Mouse (Mus musculus) olfactory bulb, adult 2 months (tissue): Measurements from ENCODE around the gene Dirc2. TPM values are rescaled to one million over a fixed set of nuclear protein-coding genes. Genes with fewer than 3 reads are reported as not detected.

Experiments
- H3K27ac ChIP-seq: fragments of 200-500 bp; 2 replicates; pipeline ENCODE4 v1.5.1; 2012; ENCODE audit warnings: low read depth, low read length; ENCODE audit not compliant: insufficient read depth
- H3K4me1 ChIP-seq: fragments of 200-500 bp; 2 replicates; pipeline ENCODE4 v1.6.1; 2012; ENCODE audit warnings: low read length; ENCODE audit not compliant: control insufficient read depth, insufficient read depth
- H3K4me3 ChIP-seq: fragments of 200-500 bp; 2 replicates; pipeline ENCODE4 v1.5.1; 2012; ENCODE audit warnings: mild to moderate bottlenecking, low read depth, low read length, moderate library complexity; ENCODE audit not compliant: insufficient read depth
- CTCF ChIP-seq: fragments of 200-500 bp; IDR thresholded peaks from 2 replicates; pipeline ENCODE4 v1.5.1; 2012; ENCODE audit warnings: low read depth, mild to moderate bottlenecking, low read length, moderate library complexity; ENCODE audit not compliant: insufficient read depth
- POLR2A ChIP-seq: fragments of 200-500 bp; IDR thresholded peaks from 2 replicates; pipeline ENCODE4 v1.6.1; 2012; ENCODE audit warnings: mild to moderate bottlenecking, low read depth, low read length, moderate library complexity; ENCODE audit not compliant: insufficient read depth
- WGBS: fragments of 180-500 bp; shearing (Covaris S2); methylation state at CpG from one replicate; pipeline ENCODE4 v1.1.7; 2018; 5-methylcytosine and 5-hydroxymethylcytosine counted together
- polyA plus RNA-seq: library from polyadenylated mRNA; stranded (reverse); fragments of >200 nt; gene quantifications from 2 replicates; pipeline ENCODE4 v1.2.4, GENCODE M21; 2012; ENCODE audit warnings: low replicate concordance; ENCODE audit not compliant: missing spikeins, insufficient read depth, insufficient read length

Dirc2 gene
- polyA plus RNA-seq, 1 experiment = not detected

DNA sequence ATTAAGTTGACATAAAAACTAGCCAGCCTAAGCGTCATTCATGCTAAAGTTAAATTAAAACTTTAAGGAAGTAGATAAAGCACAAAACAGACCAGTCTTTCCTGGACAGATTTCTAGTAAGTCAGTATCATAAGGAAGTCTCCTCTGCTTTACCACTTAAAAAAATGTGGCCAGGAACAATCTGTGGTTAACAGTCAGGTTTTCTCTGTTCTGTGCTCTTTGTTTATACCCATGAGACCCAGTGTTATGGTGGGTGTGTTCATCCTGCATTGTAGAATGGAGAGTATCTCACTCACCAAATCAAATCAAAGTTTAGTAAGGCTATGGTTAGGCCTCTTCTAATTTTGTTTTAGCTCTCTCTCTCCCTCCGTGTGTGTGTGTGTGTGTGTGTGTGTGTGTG, 3.7 kb downstream of the Dirc2 start:
- 69% methylated on average over 2 of the region's 2 CpGs for WGBS
- Histone ChIP-seq H3K4me3 (no peak overlapping the region), H3K4me1 (0 out of 2 replicates have a peak, but pooled peaks cover 3% of the 10 kb centered on the region), H3K27ac (no peak overlapping the region)
- TF ChIP-seq POLR2A (no peak), CTCF (no peak)

DNA sequence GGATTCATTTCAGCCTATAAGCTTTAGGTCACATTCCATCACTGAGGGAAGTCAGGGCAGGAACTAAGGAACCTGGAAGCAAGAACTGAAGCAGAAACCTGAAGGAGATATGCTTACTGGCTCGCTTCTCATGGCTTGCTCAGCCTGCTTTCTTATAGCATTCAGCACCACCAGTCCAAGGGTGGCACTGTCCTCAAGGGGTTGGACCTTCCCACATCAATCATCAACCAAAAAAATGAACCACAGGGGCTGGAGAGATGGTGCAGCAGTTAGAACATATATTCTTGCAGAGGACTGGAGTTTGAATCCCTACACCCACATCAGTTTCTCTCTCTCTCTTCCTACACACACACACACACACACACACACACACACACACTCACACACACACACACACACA, 4.2 kb downstream of the Dirc2 start:
- Histone ChIP-seq H3K4me1 (0 out of 2 replicates have a peak, but pooled peaks cover 3% of the 10 kb centered on the region), H3K4me3 (no peak overlapping the region), H3K27ac (no peak overlapping the region)
- WGBS = 100% methylated on average over 1 of the region's 1 CpGs
- TF ChIP-seq CTCF = no peak
- no peak for TF ChIP-seq POLR2A

DNA sequence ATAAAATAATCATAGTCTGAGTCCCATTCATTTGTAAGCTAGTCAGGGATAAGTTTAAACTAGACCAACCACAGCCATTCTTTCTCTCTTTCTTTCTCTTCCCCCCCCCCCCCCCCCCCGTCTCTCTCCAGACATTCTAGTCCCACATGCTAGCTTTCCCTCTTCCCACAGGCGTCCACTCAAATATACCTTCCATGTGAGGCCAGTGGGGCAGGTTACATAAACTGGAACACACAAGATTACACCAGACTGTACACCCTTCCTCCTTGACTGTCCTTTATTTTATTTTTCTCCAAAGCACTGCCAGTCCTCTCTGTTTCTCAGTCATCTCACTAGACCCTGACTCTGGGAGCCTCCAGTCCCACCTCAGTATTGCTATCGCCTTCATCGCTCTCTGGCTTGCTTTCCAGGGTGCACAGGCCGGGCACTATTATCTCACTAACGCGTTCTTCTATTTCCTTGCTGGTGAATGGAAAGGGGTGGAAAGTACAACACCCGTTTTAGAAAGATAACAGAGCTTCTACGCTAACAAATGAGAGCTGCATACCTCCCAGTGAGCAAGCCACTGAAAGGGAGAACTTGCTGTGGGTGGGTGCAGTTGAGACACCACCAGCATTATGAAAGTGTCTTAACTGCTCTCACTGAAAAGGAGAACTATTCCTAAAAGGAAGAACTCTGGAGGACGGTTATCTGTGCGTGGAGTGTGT, 5.4 kb downstream of the Dirc2 start:
- Histone ChIP-seq H3K4me3 (no peak overlapping the region), H3K4me1 (0 out of 2 replicates have a peak, but pooled peaks cover 3% of the 10 kb centered on the region), H3K27ac (no peak overlapping the region)
- 46% methylated on average over 11 of the region's 11 CpGs for WGBS
- TF ChIP-seq POLR2A (no peak), CTCF (no peak)

DNA sequence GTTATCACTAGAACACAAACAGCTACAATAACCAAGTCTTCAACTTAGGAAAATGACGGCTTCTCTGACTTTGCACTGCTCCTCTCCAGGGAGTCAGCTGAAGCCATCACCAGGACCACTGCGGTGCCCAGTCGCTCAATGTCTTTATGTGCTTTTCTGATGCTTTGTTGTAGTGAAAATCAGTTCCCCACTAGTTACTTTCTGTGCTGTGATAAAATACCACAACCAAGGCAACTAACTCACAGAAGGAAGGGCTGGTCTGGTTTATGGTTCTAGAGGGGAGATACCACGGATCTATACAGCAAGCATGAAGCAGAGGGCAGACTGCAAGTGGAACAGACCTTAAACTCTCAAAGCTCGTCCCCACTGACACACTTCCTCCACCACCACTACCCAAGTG, 9.8 kb downstream of the Dirc2 start:
- TF ChIP-seq CTCF (no peak), POLR2A (no peak)
- 89% methylated on average over 5 of the region's 5 CpGs for WGBS
- Histone ChIP-seq H3K27ac (no peak overlapping the region), H3K4me3 (no peak overlapping the region), H3K4me1 (0 out of 2 replicates have a peak, but pooled peaks cover 3% of the 10 kb centered on the region)

DNA sequence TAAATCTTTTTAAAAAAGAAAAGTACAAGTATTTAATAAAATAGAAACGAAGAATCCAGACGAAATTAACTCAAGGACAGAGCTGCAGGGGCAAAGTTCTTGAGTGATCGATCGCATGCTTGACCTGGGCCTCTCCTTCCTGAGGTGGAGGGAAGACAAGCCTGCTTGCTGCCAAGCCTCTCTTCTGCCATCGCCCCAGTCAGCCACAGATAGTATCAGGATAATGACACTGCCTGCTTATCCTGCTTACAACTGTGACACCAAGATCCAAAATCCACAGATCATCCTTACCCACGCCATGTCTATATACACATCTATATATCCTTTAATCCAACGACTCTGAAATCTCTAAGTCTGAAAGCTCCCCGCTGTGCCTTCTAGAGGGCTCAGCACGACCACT, 12.5 kb downstream of the Dirc2 start:
- WGBS = 92% methylated on average over 9 of the region's 9 CpGs
- no peak for TF ChIP-seq CTCF
- no peak for TF ChIP-seq POLR2A
- no peak overlapping the region for H3K4me3 ChIP-seq
- H3K27ac ChIP-seq = no peak overlapping the region
- H3K4me1 ChIP-seq = no peaks in the 10 kb centered on the region

DNA sequence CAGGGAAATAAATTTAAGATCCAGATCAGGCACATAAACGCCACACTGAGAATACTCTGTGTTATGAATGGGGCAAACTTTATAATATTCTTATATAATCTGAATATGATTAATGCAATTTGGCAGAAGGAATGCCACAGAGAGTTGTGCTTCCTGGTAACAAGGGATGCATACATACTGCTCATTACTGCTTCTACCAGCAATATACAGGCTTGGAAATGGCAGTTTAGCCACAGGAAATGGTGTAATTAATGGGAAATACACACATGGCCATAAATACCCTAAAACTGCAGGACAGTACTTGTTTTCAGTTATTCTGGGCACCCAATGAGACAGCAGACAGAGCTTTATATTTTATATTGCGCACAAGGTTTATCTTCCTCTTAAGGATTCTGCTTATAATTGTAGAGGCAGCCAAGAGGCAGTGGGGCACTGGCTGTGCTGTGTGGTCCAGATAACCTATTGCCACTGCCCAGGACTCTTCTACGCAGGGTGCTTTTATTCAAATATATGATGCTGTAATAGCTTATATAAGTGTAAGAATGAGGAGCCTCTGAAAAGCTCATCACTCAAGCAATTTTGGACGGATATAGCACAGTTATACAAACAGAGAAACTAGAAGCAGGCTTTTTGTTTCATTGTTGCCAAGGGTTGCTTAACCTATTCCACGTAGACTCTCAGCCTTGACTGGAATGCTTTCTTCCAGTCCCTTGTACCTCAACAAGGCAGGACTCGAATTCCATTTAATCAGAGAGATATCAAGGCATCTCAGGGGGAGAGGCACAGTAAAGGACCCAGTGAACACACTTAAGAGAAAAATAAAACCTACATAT, 13.4 kb downstream of the Dirc2 start:
- no peak for TF ChIP-seq POLR2A
- no peak for TF ChIP-seq CTCF
- Histone ChIP-seq H3K27ac (no peak overlapping the region), H3K4me1 (no peaks in the 10 kb centered on the region), H3K4me3 (no peak overlapping the region)
- 76% methylated on average over 6 of the region's 6 CpGs for WGBS

DNA sequence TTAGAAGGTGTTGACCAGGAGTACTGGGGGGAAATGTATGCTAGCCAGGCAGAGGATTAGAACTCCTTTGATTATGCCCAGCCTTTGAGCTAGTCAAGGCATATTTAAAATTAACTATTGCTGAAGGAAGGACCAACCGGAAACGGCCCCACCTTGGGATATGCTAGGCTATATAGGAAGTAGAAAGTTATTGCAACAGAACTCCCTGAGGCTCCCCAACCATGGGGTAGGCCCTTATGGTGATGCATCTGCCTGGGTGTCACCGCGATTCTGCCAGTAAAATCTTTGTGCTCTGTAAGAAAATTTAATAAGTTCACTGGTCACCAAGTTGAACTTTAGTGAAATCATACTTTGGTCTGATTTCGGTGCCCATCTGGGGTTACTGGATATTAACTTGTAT, 15.2 kb downstream of the Dirc2 start:
- no peak for TF ChIP-seq CTCF
- TF ChIP-seq POLR2A = no peak
- Histone ChIP-seq H3K27ac (no peak overlapping the region), H3K4me1 (peaks cover 6% of the 10 kb centered on the region), H3K4me3 (no peak overlapping the region)
- WGBS = 96% methylated on average over 5 of the region's 5 CpGs

DNA sequence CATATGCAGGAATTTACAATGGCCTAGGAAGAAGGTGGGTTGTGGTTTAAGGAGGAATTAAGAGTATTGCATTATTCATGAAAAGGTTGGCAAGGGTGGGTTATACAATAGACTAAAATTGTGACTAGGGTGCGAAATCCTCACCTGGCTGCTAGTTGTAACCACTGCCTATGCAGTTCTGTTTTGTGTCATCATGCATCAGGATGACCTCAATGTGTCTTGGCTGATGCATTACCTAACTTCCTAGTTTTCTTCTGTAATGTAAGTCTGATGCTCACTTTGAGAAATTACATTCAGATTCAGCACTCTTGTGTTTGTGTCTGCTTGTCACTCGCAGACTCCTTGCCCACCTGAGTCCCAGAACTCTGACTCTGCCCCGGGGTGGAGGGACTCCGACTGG, 17.3 kb downstream of the Dirc2 start:
- TF ChIP-seq CTCF (no peak), POLR2A (no peak)
- H3K4me1 ChIP-seq = peaks cover 8% of the 10 kb centered on the region
- H3K4me3 ChIP-seq = no peak overlapping the region
- WGBS = 91% methylated on average over 4 of the region's 4 CpGs
- no peak overlapping the region for H3K27ac ChIP-seq

DNA sequence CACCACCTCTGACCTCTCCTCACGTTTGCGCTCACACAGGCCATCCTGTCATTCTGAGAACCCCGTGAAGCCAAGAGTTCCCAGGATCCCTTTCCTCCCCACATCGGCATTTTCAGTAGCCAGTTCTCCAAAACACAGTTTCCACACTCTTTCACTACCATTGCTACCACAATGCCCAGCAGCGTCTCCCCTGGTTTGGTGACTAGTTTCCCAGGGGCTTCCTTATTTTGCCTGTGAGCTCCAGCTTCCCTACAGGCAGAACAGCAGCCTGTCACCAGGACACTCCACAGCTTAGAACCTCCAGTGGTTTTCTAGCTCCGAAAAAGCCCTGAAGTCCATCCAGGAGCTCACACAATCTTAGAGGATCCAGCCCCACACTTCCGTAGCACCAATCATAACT, 19.8 kb downstream of the Dirc2 start:
- TF ChIP-seq POLR2A = no peak
- no peak for TF ChIP-seq CTCF
- Histone ChIP-seq H3K4me3 (no peak overlapping the region), H3K4me1 (peaks cover 8% of the 10 kb centered on the region), H3K27ac (no peak overlapping the region)
- WGBS = 85% methylated on average over 7 of the region's 7 CpGs

DNA sequence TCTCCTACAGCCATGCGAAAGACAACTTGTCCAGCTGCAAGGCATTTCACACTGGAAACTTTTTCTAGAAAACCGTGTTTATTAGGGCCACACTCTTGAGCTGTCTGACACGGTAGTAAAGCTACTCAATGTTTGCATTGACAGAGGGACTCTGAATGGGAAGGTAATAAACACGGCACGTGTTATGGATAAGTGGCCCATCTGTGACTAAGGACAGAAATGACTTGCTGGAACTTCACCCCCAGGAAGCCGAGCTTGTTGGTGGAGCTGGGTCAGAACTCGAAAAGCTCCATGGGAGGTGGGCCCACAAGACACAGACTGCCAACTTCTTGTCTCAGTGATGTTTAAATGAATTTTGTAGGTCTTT, 20.9 kb downstream of the Dirc2 start:
- Histone ChIP-seq H3K27ac (no peak overlapping the region), H3K4me1 (peaks cover 8% of the 10 kb centered on the region), H3K4me3 (no peak overlapping the region)
- TF ChIP-seq POLR2A = no peak
- TF ChIP-seq CTCF = no peak
- 43% methylated on average over 7 of the region's 7 CpGs for WGBS
